Mouse (Mus musculus) hindbrain, embryonic 16.5 days (tissue): ENCODE measurements at regions not wholly inside any gene's neighbourhood (a gene's known extent, or its start where the extent isn't known, plus 50 kb on each side); places are given as distances from the start of the nearest gene placed in this dataset.

Experiments used
- ATAC-seq: fragments of 200-750 bp; cut with Nextera tagmentation; 2 replicates; pipeline ENCODE4 v1.8.0; 2017; ENCODE audit warnings: moderate TSS enrichment, moderate library complexity
- H3K27ac ChIP-seq: fragments of 300-500 bp; sonication (generic); 2 replicates; pipeline ENCODE4 v1.5.1; 2014; ENCODE audit warnings: low read depth, mild to moderate bottlenecking, control low read depth, low read length, moderate library complexity
- H3K27me3 ChIP-seq: fragments of 300-500 bp; sonication (generic); replicated peaks from 2 replicates; pipeline ENCODE4 v1.6.1; 2014; ENCODE audit warnings: low read length; ENCODE audit not compliant: control insufficient read depth, insufficient read depth
- H3K36me3 ChIP-seq: fragments of 300-500 bp; sonication (generic); 2 replicates; pipeline ENCODE4 v1.6.1; 2014; ENCODE audit warnings: mild to moderate bottlenecking, low read length, moderate library complexity, mixed read lengths; ENCODE audit not compliant: control insufficient read depth, insufficient read depth
- H3K4me1 ChIP-seq: fragments of 300-500 bp; sonication (generic); 2 replicates; pipeline ENCODE4 v1.6.1; 2014; ENCODE audit warnings: low read depth, low read length; ENCODE audit not compliant: control insufficient read depth, insufficient read depth
- H3K4me2 ChIP-seq: fragments of 300-500 bp; sonication (generic); 2 replicates; pipeline ENCODE4 v1.6.1; 2014; ENCODE audit warnings: mild to moderate bottlenecking, low read length, control low read depth, moderate library complexity
- H3K4me3 ChIP-seq: fragments of 300-500 bp; sonication (generic); 2 replicates; pipeline ENCODE4 v1.5.1; 2014; ENCODE audit warnings: mild to moderate bottlenecking, low read length, control low read depth, moderate library complexity
- H3K9ac ChIP-seq: fragments of 300-500 bp; sonication (generic); 2 replicates; pipeline ENCODE4 v1.6.1; 2014; ENCODE audit warnings: low read depth, mild to moderate bottlenecking, control low read depth, low read length, moderate library complexity
- H3K9me3 ChIP-seq: fragments of 300-500 bp; sonication (generic); 2 replicates; pipeline ENCODE4 v1.6.1; 2014; ENCODE audit warnings: mild to moderate bottlenecking, low read length, moderate library complexity; ENCODE audit not compliant: control insufficient read depth
- WGBS: fragments of 180-500 bp; shearing (Covaris S2); extraction: QIAGEN DNeasy Blood & Tissue Kit; methylation state at CpG from one replicate; pipeline ENCODE4 v1.1.7; 2014; 5-methylcytosine and 5-hydroxymethylcytosine counted together

DNA sequence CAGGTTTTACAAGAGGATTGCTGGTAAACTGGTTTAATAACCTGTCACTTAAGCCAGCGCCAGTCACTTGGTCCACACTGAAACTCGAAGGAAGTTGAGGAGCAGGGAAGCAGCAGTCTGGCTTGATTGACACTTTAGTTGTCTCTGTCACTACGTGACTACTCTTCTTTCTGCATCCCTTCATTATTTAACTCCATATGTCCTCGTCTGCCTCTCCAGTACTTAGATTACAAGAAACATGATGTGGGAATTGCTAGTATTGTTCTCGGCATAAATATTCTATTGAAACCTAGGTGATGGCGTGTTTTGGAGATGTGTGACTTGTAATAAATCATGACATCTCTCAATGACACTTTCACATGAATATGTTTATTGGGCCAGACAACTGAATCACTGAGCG lies 758.3 kb upstream of the Tmprss15 start:
- Histone ChIP-seq H3K4me2 (no peak overlapping the region), H3K4me1 (no peaks in the 10 kb centered on the region), H3K9me3 (no peaks in the 10 kb centered on the region), H3K27me3 (no peaks in the 10 kb centered on the region), H3K27ac (no peak overlapping the region), H3K4me3 (no peak overlapping the region), H3K9ac (no peak overlapping the region), H3K36me3 (no peaks in the 10 kb centered on the region)
- ATAC-seq = no peak
- 64% methylated on average over 7 of the region's 7 CpGs for WGBS

DNA sequence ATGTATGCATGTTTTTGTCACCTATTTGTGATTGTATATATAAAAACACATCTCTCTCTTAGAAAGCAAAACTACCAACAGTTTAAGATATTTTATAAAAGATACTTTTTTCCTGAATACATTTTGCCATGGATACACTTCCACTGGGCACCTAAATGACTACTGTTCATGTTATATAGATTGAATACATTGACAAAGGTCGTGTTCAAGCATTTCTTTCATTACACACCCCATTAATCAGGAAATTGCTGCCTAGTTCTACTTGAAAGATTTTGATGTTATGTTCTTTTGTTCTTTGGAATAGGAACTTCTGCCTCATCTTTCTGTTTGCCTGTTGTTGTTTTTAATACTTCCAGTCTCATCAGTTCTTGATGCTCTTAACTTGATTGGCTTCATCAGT lies 726.0 kb upstream of the Tmprss15 start:
- no peaks in the 10 kb centered on the region for H3K27me3 ChIP-seq
- no peak overlapping the region for H3K27ac ChIP-seq
- no peak for ATAC-seq
- H3K4me2 ChIP-seq = no peak overlapping the region
- 40% methylated on average over 1 of the region's 1 CpGs for WGBS
- no peaks in the 10 kb centered on the region for H3K9me3 ChIP-seq
- H3K4me1 ChIP-seq = no peaks in the 10 kb centered on the region
- H3K4me3 ChIP-seq = no peak overlapping the region
- no peaks in the 10 kb centered on the region for H3K36me3 ChIP-seq
- no peak overlapping the region for H3K9ac ChIP-seq

DNA sequence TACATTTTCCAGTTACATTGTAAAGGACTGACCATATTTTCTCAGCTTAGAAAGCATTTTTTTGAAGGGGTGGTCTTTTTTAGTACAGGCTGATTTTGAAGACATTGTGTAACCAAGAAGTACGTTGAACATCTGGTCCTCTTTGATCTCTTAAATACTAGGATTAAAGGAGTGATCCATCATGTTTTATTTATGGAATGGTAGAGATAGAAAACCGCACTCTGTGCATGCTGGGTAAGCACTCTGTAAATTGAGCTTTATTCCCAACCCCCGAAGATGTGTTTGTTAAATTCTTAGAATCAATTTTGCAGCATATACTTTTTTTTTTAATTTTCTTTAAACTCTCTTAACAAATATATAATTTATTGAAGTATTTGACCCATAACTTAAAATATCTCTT lies 687.8 kb upstream of the Tmprss15 start:
- no peaks in the 10 kb centered on the region for H3K4me1 ChIP-seq
- ATAC-seq = no peak
- H3K9me3 ChIP-seq = no peaks in the 10 kb centered on the region
- no peak overlapping the region for H3K4me2 ChIP-seq
- no peaks in the 10 kb centered on the region for H3K27me3 ChIP-seq
- no peaks in the 10 kb centered on the region for H3K36me3 ChIP-seq
- no peak overlapping the region for H3K4me3 ChIP-seq
- WGBS = 78% methylated on average over 3 of the region's 3 CpGs
- no peak overlapping the region for H3K9ac ChIP-seq
- H3K27ac ChIP-seq = no peak overlapping the region
